Mouse (Mus musculus): ENCODE results near the gene Supt5. TPM values are rescaled to one million over a fixed set of nuclear protein-coding genes. Genes with fewer than 3 reads are reported as not detected.

The Supt5 gene
- polyA plus RNA-seq, 1 experiment = 112 TPM

- Histone ChIP-seq H3K27ac (ENCODE audit: insufficient read depth, low read length) (no peak overlapping the region), H3K36me3 (ENCODE audit: control insufficient read depth, insufficient read depth, low read length) (no peaks in the 10 kb centered on the region), H3K4me1 (ENCODE audit: control insufficient read depth, insufficient read depth, insufficient read length) (peaks cover 7% of the 10 kb centered on the region; the same call in 1 of the 2 replicates), H3K4me3 (ENCODE audit: extremely low read depth, insufficient read depth, insufficient read length) (peak overlapping the region; percentile 65; the same call in 1 of the 2 replicates), H3K27me3 (ENCODE audit: control insufficient read depth, insufficient read depth, low read length) (peaks cover 7% of the 10 kb centered on the region)
- 42% methylated on average over 16 of the region's 16 CpGs for WGBS
- no peak for DNase-seq (ENCODE audit: low read depth in 1 of 2, low spot score in 2 of 2)
- TF ChIP-seq CTCF (IDR thresholded peaks at IDR 0.05; ENCODE audit: extremely low read depth, insufficient read depth, insufficient read length, insufficient replicate concordance) (no peak), POLR2A (IDR thresholded peaks at IDR 0.05; ENCODE audit: low read depth, low read length) (no peak)
Measured at GRCm38 (mm10) chr7:28268576-28268975, 70.0 kb downstream of the Supt5 start.

DNA sequence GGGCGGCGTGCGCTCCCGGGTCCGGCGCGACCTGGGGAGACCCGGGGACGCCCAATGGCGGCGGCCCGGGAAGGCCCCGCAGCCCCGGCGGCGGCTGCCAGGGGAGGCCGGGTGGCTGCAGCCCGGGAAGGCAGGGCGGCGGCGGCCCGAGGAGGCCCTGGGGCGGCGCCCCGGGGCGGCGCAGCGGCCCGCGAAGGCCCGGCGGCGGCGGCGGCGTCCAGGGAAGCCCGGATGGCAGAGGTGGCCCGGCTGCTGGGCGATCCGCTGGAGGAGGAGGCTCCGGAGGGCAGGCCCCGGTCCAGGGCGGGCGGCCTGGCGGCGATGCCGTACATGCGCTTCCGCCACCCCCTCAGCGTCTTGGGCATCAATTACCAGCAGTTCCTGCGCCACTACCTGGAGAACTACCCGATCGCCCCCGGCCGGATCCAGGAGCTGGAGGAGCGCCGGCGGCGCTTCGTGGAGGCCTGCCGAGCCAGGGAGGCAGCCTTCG, 70.5 kb downstream of the Supt5 start:
- peak in 1 of 2 experiments; percentile 16 for DNase-seq (ENCODE audit: low read depth in 1 of 2, low spot score in 2 of 2)
- peaks cover 7% of the 10 kb centered on the region for H3K27me3 ChIP-seq (ENCODE audit: control insufficient read depth, insufficient read depth, low read length)
- no peak overlapping the region for H3K27ac ChIP-seq (ENCODE audit: insufficient read depth, low read length)
- peaks cover 7% of the 10 kb centered on the region; the same call in 1 of the 2 replicates for H3K4me1 ChIP-seq (ENCODE audit: control insufficient read depth, insufficient read depth, insufficient read length)
- H3K4me3 ChIP-seq (ENCODE audit: extremely low read depth, insufficient read depth, insufficient read length) = peak overlapping the region; percentile 65; the same call in 1 of the 2 replicates
- TF ChIP-seq CTCF (IDR thresholded peaks at IDR 0.05; ENCODE audit: extremely low read depth, insufficient read depth, insufficient read length, insufficient replicate concordance) (no peak), POLR2A (IDR thresholded peaks at IDR 0.05; ENCODE audit: low read depth, low read length) (no peak)
- 2% methylated on average over 49 of the region's 62 CpGs for WGBS
- no peaks in the 10 kb centered on the region for H3K36me3 ChIP-seq (ENCODE audit: control insufficient read depth, insufficient read depth, low read length)

GRCm38 (mm10) chr7:28267129-28268041, 71.2 kb downstream of the Supt5 start, which contains the start of gene Eid2:
Gene Eid2, plus strand, starts transcription at chr7:28267881.
- WGBS = 8% methylated on average over 57 of the region's 57 CpGs
- no peak for TF ChIP-seq POLR2A (IDR thresholded peaks at IDR 0.05; ENCODE audit: low read depth, low read length)
- TF ChIP-seq CTCF (IDR thresholded peaks at IDR 0.05; ENCODE audit: extremely low read depth, insufficient read depth, insufficient read length, insufficient replicate concordance) = no peak
- peak within 1 kb of the TSS; percentile 65; the same call in 1 of the 2 replicates for H3K4me3 ChIP-seq (ENCODE audit: extremely low read depth, insufficient read depth, insufficient read length)
- DNase-seq (ENCODE audit: low read depth in 1 of 2, low spot score in 2 of 2) = peak in 1 of 2 experiments; percentile 39
- H3K27ac ChIP-seq (ENCODE audit: insufficient read depth, low read length) = no peak within 1 kb of the TSS; the same call in 1 of the 2 replicates
- peaks cover 7% of the 10 kb centered on the region; the same call in 1 of the 2 replicates for H3K4me1 ChIP-seq (ENCODE audit: control insufficient read depth, insufficient read depth, insufficient read length)
- H3K27me3 ChIP-seq (ENCODE audit: control insufficient read depth, insufficient read depth, low read length) = peaks cover 7% of the 10 kb centered on the region
- H3K36me3 ChIP-seq (ENCODE audit: control insufficient read depth, insufficient read depth, low read length) = no peaks in the 10 kb centered on the region

GRCm38 (mm10) chr7:28265391-28265790, 73.2 kb downstream of the Supt5 start:
- peaks cover 7% of the 10 kb centered on the region for H3K27me3 ChIP-seq (ENCODE audit: control insufficient read depth, insufficient read depth, low read length)

More at GRCm38 (mm10) chr7:28265391-28265790, 73.2 kb downstream of the Supt5 start:
- 89% methylated on average over 13 of the region's 13 CpGs for WGBS
- Histone ChIP-seq H3K4me3 (ENCODE audit: extremely low read depth, insufficient read depth, insufficient read length) (no peak overlapping the region), H3K36me3 (ENCODE audit: control insufficient read depth, insufficient read depth, low read length) (no peaks in the 10 kb centered on the region), H3K27ac (ENCODE audit: insufficient read depth, low read length) (no peak overlapping the region), H3K4me1 (ENCODE audit: control insufficient read depth, insufficient read depth, insufficient read length) (peaks cover 7% of the 10 kb centered on the region; the same call in 1 of the 2 replicates)
- TF ChIP-seq CTCF (IDR thresholded peaks at IDR 0.05; ENCODE audit: extremely low read depth, insufficient read depth, insufficient read length, insufficient replicate concordance) (no peak), POLR2A (IDR thresholded peaks at IDR 0.05; ENCODE audit: low read depth, low read length) (no peak)
- no peak for DNase-seq (ENCODE audit: low read depth in 1 of 2, low spot score in 2 of 2)

Other genes with a start within 250 kb of the Supt5 start
- gene 9530053A07Rik, start 209.3 kb downstream of the Supt5 start, polyA plus RNA-seq (2012; rRNA removed) = not detected in 2 replicates
- 49.5 and 52.2 TPM in 2 replicates for gene Fbl, start 169.0 kb downstream of the Supt5 start, polyA plus RNA-seq (2012; rRNA removed)
- gene Dyrk1b, start 159.3 kb downstream of the Supt5 start, polyA plus RNA-seq (2012; rRNA removed) = 22.4 and 29.4 TPM in 2 replicates
- gene Eid2, start 70.9 kb downstream of the Supt5 start, polyA plus RNA-seq (2012; rRNA removed) = 2.4 and 3.5 TPM in 2 replicates
- 4.1 and 9.3 TPM in 2 replicates for gene Eid2b, start 61.0 kb downstream of the Supt5 start, polyA plus RNA-seq (2012; rRNA removed)
- not detected in 2 replicates for gene Selenov, start 47.6 kb downstream of the Supt5 start, polyA plus RNA-seq (2012; rRNA removed)
- not detected in 2 replicates for gene Dll3, start 36.5 kb downstream of the Supt5 start, polyA plus RNA-seq (2012; rRNA removed)
- gene Timm50, start 26.7 kb downstream of the Supt5 start, polyA plus RNA-seq (2012; rRNA removed) = 37.9 and 45.7 TPM in 2 replicates
- 1,505 and 1,761 TPM in 2 replicates for gene Rps16, start 11.9 kb upstream of the Supt5 start, polyA plus RNA-seq (2012; rRNA removed)
- 64.0 and 66.4 TPM in 2 replicates for gene Plekhg2, start 33.9 kb upstream of the Supt5 start, polyA plus RNA-seq (2012; rRNA removed)
- gene Zfp36, start 41.5 kb upstream of the Supt5 start, polyA plus RNA-seq (2012; rRNA removed) = 106 and 138 TPM in 2 replicates
- gene Med29, start 54.0 kb upstream of the Supt5 start, polyA plus RNA-seq (2012; rRNA removed) = 26.6 and 31.5 TPM in 2 replicates
- gene Paf1, start 54.2 kb upstream of the Supt5 start, polyA plus RNA-seq (2012; rRNA removed) = 85.1 and 88.6 TPM in 2 replicates
- 43.1 and 46.2 TPM in 2 replicates for gene Gmfg, start 98.7 kb upstream of the Supt5 start, polyA plus RNA-seq (2012; rRNA removed)
- 2.7 and 3.3 TPM in 2 replicates for gene Lrfn1, start 113.2 kb upstream of the Supt5 start, polyA plus RNA-seq (2012; rRNA removed)
- not detected in 2 replicates for gene Ifnl2, start 171.7 kb upstream of the Supt5 start, polyA plus RNA-seq (2012; rRNA removed)
- not detected in 2 replicates for gene Ifnl3, start 184.1 kb upstream of the Supt5 start, polyA plus RNA-seq (2012; rRNA removed)
- gene Sycn, start 202.1 kb upstream of the Supt5 start, polyA plus RNA-seq (2012; rRNA removed) = 3,549 and 8,446 TPM in 2 replicates
- gene Nccrp1, start 208.5 kb upstream of the Supt5 start, polyA plus RNA-seq (2012; rRNA removed) = 0.81 and 1.0 TPM in 2 replicates